Mouse (Mus musculus) erythroblast, embryonic 14.5 days (primary cell): ENCODE results near the gene Lss. TPM values are rescaled to one million over a fixed set of nuclear protein-coding genes. Genes with fewer than 3 reads are reported as not detected.

ENCODE experiments used
- H3K27me3 ChIP-seq: 2 replicates; pipeline ENCODE4 v1.6.1; 2012; ENCODE audit warnings: inconsistent platforms; ENCODE audit not compliant: control insufficient read depth
- H3K36me3 ChIP-seq: 2 replicates; pipeline ENCODE4 v1.6.1; 2012; ENCODE audit warnings: mild to moderate bottlenecking, inconsistent platforms; ENCODE audit not compliant: control insufficient read depth
- H3K4me1 ChIP-seq: 2 replicates; pipeline ENCODE4 v1.6.1; 2012; ENCODE audit warnings: inconsistent platforms; ENCODE audit not compliant: control insufficient read depth
- H3K4me3 ChIP-seq: replicated peaks from 2 replicates; pipeline ENCODE3; 2012; ENCODE audit warnings: moderate library complexity, mild to moderate bottlenecking, inconsistent platforms
- H3K9me3 ChIP-seq: 2 replicates; pipeline ENCODE4 v1.6.1; 2012; ENCODE audit warnings: low read length, inconsistent platforms, mixed read lengths; ENCODE audit not compliant: control insufficient read depth
- GATA1 ChIP-seq: IDR thresholded peaks from 2 replicates; pipeline ENCODE4 v1.6.1; 2012; ENCODE audit warnings: low read length, inconsistent platforms, mixed read lengths
- TAL1 ChIP-seq: IDR thresholded peaks from 3 replicates; pipeline ENCODE4 v1.6.1; 2012; ENCODE audit warnings: low read length, inconsistent platforms, mixed read lengths
- polyA plus RNA-seq: library from polyadenylated mRNA; stranded (reverse); fragments of >175 nt; gene quantifications from 2 replicates; pipeline ENCODE4 v1.2.3, GENCODE M21; 2012

The Lss gene
- polyA plus RNA-seq, 1 experiment, result 0.16 TPM

DNA sequence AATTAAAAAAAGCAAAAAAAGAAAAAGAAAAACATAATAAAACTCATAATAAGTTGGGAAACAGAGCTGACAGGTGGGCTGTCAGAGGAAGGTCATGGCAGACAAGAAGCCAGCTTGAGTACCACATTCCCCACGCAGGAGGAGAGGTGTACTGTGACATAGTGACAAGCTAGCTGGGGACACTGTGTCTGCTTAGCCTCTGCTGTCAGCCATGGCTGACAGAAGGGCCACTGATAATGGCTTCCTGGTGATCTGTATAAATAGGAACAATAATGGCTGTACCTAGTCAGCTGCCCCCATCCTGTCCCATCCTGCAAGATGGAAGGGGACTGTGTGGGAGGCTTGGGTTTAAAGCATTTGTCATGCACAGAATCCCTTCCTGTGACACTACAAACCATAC is 54.8 kb downstream of the Lss start:
- no peak overlapping the region for H3K4me3 ChIP-seq
- peaks cover 5% of the 10 kb centered on the region for H3K27me3 ChIP-seq
- TF ChIP-seq TAL1 (no peak), GATA1 (no peak)
- peaks cover 4% of the 10 kb centered on the region; the same call in 1 of the 2 replicates for H3K36me3 ChIP-seq
- H3K4me1 ChIP-seq, result no peaks in the 10 kb centered on the region
- no peaks in the 10 kb centered on the region for H3K9me3 ChIP-seq

DNA sequence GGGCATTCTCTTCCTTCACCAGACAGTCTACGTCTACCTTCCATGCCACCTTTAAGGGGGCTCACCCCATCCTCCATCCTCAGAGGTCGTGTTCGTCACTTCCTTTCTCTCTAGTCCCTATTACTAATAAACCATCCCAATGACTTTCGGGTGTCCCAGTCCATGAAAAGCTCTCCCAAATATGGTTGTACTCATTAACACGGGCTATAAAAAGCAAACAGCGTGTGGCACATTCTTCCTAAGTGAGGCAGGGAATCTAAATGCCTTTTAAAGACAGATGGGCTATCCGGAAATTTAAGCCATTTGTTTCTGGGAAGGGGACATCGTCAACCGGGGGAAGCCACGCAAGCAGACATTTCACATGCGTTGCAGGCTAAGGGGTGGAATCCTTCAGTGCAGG is 58.8 kb downstream of the Lss start:
- TF ChIP-seq GATA1, result no peak
- no peak for TF ChIP-seq TAL1
- H3K4me1 ChIP-seq, result no peaks in the 10 kb centered on the region
- no peak overlapping the region for H3K4me3 ChIP-seq
- peaks cover 4% of the 10 kb centered on the region; the same call in 1 of the 2 replicates for H3K36me3 ChIP-seq
- H3K27me3 ChIP-seq, result no peaks in the 10 kb centered on the region
- no peaks in the 10 kb centered on the region for H3K9me3 ChIP-seq

DNA sequence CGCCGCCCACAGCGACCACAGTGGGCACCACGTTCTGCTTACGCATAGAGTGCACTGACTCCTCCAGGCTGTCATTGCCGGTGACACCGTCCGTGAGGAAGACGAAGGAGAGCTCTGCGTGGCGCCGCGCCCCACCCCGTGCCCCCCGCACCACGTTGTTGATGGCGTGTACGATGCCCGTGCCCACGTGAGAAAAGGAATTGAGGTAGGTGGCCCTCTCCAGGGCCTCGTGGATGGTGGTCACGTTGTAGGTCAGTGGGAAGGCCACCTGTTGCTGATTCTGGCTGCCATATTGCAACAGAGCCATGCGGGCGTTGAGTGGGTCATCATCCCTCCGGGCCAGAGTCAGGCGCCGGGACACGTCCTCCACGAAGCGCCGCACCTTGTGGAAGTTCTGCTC is 65.0 kb downstream of the Lss start:
- no peaks in the 10 kb centered on the region for H3K27me3 ChIP-seq
- no peaks in the 10 kb centered on the region for H3K4me1 ChIP-seq
- no peaks in the 10 kb centered on the region for H3K9me3 ChIP-seq
- no peak overlapping the region for H3K4me3 ChIP-seq
- TF ChIP-seq TAL1 (no peak), GATA1 (no peak)
- no peaks in the 10 kb centered on the region for H3K36me3 ChIP-seq

DNA sequence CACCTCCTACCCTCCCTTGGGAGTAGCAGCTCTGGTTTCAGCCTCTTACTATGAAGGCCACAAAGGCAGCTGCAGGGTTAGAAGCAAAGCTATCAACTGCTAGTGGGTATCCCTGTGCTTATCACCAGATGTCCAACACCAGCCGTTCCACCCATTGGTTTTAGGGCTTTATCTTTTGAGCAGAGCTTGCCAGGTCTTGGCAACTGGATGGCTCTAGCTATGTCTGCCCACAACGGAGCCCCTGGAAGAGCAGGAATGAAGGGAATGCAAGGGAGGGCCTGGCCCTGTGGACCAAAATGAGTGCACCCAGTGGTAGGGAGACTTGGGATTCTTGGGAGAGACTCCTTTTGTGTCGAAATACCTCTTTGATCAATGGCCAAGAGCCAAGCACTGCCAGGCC is 71.3 kb downstream of the Lss start:
- H3K27me3 ChIP-seq, result no peaks in the 10 kb centered on the region

More for the DNA sequence above, 71.3 kb downstream of the Lss start:
- TF ChIP-seq TAL1 (no peak), GATA1 (no peak)
- Histone ChIP-seq H3K4me3 (no peak overlapping the region), H3K9me3 (no peaks in the 10 kb centered on the region), H3K4me1 (no peaks in the 10 kb centered on the region), H3K36me3 (no peaks in the 10 kb centered on the region)

Other genes starting within 250 kb of the Lss start
- 0.02 and 0.03 TPM in 2 replicates for gene Dip2a, start 186.3 kb upstream of the Lss start, polyA plus RNA-seq
- not detected in 2 replicates for gene AC141477.1, start 91.1 kb upstream of the Lss start, polyA plus RNA-seq
- gene Pcnt, start 88.8 kb upstream of the Lss start, polyA plus RNA-seq, result 8.5 and 11.9 TPM in 2 replicates
- gene 2610028H24Rik, start 82.5 kb upstream of the Lss start, polyA plus RNA-seq, result not detected in 2 replicates
- 2.7 and 3.0 TPM in 2 replicates for gene Mcm3ap, start 62.7 kb upstream of the Lss start, polyA plus RNA-seq
- gene Ybey, start 62.5 kb upstream of the Lss start, polyA plus RNA-seq, result 0.11 and 0.14 TPM in 2 replicates
- not detected in 2 replicates for gene Spatc1l, start 30.7 kb downstream of the Lss start, polyA plus RNA-seq
- not detected in 2 replicates for gene Ftcd, start 44.1 kb downstream of the Lss start, polyA plus RNA-seq
- gene Col6a2, start 92.0 kb downstream of the Lss start, polyA plus RNA-seq, result not detected in 2 replicates
- gene Col6a1, start 194.6 kb downstream of the Lss start, polyA plus RNA-seq, result not detected in 2 replicates